Mouse (Mus musculus): ENCODE measurements around the gene Ndufb2.

Gene Ndufb2

DNA sequence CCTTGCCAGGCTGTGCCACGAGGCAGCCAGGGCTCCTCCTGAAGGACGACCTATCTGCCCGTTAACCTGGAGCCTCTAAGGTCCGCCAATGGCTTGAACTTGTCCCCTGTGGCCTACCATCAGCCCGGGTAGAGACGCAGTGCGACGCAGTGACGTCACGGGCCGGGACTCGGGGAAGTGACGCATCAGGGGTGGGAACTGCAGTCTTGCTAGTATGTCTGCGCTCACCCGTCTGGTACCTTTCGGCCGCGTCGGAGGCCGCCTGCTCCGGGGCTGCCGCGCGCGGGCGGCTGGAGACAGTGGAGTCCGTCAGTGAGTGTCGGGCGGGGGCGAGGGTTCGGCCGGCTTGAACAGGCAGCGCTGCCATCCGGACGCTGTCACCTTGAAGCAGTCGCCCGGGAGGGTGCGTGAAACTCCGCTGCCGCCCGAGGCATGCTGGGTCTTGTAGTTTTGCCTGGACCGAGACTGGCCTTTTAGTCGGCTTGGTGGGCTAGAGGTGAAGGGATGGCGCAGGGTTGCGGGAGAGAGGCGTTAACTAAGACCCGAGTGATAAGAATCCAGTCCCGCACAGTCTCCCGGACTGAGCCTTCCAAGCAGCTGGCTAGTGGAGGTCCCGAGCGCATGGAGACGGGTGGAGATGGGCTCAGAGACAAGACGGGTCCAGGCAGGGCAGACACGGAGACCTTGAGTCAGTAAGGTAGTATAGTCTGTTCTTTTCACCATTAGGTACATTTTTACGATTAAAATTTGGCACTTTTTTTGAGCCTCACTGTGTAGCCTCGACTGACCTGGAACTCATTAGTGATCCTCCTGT is at the start of gene Ndufb2:
Gene Ndufb2 (plus strand): TSS at position 174 of the 814 bp plus-strand sequence.
- DNase-seq = peak; percentile 96

DNA sequence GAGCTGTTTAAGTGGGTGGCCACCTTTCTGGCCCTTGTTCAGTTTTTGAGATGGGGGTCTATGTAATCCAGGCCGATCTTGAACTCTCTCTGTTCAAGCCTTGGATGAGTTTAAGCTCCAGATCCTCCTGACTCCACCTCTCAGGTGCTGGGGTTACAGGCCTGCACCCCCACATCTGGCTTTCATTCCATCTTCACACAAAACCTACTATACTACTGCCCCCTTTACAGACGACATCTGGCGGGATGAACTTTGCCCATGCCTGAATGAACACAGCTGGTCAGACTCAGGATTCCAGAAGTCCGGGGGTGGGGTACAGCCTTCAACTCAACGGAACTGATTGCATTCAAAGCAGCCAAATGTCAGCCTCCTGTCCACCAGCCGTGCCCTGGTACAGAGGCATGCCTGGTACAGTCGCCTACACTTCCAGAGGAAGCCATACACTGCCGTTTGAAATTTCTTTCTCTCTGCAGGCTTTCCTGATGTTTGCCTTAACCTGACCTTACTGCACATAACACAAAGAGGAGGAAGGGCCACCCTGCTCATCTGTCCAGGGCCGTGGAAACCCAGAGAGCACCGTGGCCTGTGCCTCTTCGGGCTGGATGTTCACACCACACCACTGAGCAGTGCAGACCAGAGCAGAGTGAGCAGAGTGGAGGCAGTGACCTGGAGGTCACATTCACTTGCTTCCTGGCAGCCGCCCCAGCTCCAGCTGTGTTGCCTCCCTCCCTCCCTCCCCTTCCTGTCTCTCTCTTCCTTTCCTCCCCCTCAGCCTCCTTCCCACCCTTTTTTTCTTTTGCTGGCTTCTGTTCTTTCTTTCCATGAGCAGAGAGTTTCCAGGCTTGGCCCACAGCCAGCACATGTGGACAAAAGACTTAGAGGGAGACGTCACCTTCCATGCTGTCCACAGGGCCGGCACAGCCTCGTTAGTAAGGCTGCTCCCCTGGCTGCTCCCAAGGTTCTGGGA is 49.5 kb upstream of the Ndufb2 start:
- peak; percentile 80 for DNase-seq

DNA sequence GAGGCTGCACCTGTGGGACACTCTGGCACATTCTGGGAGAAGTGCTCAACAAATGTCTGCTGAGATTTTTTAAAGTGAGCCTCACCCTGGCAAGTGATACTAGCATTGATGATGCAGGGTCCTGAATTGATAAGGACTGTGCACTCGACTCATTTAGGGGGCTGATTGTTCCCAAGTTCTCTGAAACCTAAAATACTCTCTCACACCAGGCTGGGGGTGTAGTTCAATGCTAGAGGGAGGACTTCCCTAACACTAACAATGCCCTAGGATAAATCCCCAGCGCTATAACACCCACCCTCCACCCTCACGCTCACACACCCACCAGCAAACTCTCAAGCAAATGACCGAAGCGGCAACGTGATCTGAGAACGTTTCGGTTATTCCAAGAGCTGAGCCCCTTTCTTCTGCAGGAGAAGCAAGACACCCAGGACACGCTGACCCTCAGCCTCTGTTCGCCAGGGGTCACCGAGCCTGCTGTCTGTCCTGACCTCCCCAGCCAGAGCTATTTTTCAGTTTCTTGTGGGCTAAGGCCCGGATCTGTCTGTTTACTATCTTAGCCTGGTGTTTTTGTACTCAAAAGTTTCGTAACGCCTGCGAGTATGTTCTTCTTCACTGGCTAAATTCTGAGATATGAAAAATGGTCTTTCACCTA is 48.5 kb upstream of the Ndufb2 start:
- peak; percentile 67 for DNase-seq

DNA sequence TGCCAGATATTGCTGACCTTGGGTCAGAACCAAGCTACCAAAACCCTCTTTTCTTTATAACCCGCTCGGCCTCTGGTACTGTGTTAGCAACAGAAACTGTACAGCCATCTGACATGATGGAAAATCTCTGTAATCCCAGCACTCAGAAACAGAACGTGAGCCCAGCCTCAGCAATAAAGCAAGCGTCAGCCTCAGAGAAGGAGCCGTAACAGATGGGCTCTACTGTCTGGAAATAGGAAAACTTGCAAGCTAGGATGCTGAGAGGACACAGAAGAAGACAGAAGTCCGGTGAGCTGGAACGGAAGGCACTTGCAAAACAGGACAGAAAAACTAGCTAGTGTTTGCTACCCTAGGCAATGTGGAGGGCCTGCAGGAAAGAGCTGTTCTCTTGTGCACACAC is 46.9 kb upstream of the Ndufb2 start:
- DNase-seq = no peak

DNA sequence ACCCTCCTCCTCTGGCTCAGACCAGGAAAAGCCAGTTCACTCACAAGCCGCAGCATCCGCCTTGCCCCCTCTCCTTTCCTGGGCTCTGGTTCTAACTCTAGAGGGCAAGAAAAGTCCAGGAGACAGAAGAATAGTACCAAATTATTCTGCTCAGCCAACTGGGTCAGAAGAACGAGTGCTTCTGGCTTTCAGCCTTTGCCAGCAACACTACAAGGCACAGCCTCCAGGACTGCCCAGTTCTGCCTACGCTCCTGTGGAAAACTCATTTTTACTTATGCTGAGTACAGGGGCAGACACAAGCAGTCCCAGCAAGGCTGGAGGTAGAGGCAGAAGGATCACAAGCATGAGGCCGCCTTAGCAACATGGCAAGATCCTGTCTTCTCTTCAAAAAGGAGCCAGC is 44.3 kb upstream of the Ndufb2 start:
- no peak for DNase-seq

DNA sequence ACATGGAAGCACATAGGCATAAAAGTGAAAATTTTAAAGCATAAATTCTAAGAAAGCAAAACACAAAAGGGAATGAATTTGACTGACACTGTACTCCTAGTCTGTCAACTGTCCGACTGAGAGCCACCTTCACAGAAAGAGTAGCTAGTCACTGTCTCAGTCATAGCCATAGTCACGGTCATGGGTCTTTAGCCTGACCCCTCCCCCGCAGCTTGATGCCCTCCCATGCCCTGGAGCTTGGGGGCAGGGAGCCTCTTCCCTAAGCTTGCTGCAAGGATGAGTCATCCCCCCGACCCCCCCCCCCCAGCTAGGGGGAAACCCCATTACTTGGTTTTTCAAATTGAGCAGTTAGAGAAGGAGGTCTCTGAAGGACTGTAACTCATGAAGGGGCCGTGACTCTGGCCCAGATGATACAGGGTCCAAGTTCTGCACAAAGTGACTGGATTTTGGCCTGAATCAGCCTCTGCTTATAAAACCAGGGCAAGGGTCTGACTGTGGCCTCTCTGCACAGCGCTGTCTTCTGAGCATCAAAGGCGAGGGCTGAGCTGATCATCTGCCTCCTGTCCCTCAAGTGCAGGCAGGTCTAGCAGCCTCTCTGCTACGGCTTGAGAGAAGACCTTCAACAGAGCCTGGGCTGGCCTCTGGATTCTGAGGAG is 40.3 kb upstream of the Ndufb2 start:
- no peak for DNase-seq

DNA sequence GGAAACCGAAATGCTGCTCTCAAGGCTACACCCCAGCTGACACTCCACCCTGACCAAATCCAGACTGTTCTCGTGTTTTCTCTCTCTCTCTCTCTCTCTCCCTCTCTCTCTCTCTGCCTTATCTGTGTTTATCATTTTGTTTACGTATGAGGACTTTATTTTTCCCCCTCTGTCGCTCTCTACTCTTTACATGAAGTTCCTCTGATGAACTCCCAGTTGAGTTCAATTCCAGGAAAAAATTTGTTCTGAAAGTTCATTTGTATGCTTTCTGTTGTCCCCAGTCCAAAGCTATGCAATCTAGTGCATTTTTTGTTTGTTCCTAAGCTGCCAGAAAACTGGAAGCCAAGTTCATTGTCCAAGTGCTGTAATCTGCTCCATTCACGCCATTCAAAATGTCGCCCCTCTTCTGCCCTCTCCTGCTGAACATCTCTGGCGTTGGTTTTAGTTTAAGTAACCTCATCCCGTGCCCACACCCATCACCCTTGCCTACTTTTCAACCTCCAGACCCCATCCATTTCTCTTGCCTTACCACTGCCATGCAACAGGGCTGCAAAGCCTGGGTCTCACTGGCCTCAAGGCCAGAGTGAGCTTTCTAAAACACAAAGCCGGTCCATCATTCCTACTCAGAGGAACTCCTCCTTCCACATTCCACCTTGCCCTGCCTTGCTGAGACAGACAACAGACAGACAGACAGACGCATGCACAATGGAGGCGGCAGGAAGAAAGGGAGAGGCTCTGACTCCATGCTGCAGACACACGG is 37.3 kb upstream of the Ndufb2 start:
- no peak for DNase-seq

DNA sequence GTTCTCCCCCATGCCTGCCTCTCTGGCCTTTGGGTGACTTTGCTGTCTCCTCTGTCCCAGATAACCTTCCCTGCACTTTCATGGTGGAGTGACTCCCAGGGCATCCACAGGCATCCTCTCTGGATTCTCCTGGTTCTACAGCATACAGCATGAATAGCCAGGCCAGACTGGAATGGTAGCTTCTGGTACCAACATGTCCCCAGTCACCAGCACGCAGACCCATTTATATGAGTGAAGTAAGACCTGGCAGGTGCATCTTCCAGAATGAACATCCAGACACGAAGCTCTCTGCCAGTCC is 36.8 kb upstream of the Ndufb2 start:
- DNase-seq = no peak

DNA sequence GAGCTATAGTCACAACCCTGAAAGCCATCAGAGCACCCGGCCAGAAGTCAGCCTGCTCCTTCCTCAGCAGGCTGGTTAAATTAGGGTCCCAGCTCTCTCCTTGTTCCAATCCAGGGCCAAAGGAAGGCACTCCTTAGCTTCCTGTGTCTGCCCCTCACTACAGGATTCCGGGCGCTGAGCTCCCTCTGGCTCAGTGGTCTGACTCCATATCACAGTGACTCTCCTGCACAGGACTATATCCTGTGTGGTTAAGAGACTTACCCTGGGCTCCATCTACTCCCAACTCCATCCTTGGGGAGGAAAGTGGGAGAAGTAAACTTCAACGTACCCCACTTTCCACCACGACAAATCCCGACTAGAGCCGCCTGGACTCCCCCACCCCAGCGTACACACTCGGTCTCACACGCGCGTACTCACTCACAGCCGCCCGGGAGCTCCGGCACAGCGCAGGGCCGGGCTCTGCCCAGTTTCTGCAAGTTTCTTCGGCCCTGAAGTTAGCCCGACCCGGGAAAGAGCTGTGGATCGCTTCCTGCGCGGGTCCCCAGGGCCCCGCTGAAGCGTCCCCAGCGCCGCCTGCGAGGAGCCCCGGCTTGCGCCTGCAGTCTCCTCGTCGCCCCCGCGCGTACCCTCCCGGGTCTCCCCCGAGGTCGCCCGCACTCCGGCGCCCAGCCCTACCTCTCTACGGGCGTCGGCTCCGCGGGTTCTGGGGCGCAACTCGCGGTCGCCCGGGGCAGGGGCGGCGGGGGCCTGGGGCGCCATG is 35.3 kb upstream of the Ndufb2 start:
- no peak for DNase-seq

DNA sequence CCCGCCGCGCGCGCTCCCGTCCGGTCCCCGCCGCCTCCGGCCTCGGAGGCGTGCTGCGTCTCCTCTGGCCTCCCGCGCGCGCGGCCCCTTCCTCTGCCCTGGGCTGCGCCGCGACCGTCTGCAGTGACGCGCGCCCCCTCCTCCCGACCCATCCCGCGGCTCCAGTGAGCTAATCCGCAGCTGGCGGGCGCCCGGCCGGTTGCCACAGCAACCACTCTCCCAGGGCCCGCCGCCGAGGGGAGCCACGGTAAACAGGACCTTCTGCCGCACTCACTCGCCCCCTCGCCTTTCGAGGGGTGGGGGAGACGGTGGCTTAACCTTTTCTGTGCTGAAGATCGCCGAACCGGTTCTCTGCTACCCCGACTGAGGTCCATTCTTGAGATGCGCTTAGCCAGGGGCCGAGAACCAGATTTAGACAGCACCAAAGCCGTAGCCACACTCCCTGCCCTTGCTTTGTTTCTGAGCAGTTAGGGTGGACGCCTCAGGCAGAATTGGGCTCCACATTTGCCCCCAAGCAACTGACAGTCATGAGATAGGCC is 34.6 kb upstream of the Ndufb2 start, which contains the start of gene Dennd2a:
Gene Dennd2a (minus strand): TSS at position 145 of the 539 bp plus-strand sequence.
- peak; percentile 69 for DNase-seq

DNA sequence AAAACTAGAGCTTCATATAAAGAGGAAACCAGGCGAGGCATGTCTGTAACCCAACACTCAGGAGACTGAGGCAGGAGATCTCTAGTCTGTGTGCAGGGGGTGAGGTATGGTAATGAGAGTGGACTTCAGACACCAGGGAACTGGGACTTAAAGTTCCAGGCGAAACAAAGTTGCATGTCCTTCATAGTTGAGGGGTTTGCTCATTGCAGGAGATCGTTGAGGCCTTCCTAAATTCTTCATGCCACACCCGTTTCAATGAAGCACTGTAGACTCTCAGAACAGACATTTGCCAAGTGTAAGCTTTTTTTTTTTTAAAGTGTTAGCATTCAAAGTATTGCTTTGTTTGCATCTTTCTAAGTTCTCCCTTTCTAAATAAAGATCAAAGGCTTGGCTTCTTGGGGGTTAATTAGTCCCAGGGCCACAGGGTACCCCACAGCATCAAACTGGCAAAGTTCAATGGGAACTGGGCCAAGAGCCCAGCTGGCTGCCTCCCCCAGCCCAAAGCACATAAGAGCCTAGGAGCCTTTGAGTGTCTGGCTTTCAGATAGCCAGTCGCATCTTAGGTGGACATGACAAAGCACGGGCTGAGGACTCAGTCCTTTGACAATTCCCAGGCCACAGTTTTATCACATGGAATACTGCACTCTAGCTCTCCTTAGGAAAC is 33.0 kb upstream of the Ndufb2 start:
- DNase-seq = no peak

DNA sequence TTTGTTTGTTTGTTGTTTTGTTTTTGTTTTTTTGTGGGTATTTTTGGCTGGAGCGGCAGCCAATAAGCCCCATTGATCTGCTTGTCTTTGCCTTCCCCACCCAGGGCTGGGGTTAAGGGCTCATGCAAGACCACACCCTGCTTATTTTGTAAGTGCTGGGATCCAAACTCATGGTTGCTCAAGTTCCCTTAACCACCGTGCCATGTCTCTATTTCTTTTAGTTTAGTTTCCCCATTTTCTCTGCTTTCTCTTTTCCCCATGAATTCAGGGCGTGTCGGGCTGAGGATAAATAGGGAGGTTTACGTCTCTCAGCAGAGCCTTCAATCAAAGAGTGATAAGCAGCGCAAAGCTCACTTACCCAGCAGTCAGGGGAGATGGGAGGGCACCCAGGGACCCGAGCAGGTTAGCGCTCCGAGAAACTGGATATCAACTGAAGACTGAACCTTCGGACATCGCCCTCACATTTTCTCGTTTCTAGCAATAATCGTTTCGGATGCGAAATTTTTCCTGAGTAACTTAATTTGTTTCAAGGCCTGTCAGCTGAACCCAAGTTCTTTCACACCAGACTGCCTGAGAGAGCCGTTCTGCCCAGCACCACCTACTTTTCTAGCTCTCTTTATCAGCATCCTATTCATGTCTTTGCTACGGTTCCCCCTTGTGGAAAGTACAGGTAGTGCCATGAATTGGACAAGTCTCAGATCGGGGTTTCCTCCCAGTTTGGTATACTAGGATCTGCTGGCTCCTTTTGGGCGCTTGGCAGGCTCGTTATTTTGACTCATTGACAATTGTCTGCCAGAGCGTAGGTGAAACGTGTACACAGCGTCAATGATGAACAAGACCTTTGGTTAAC is 30.0 kb upstream of the Ndufb2 start:
- peak; percentile 96 for DNase-seq

DNA sequence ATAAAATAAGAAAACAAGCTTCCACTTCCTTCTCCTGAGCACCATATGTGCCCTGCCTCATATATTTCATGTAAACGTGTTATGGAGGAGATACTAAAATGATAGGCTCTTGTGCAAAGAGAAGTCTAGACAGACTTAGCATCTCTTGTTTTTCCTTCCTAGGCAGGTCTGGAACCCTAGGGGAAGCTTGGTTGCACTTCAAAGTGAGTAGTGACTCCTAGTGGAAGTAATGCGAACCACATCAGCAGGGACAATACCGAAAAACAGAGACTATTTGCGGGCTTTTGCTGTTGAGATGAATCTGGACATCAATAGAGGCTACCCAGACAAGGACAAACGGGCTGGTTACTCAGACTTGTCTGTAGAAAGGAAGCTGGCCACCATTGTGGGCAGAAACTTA is 24.8 kb upstream of the Ndufb2 start:
- DNase-seq = peak; percentile 63

DNA sequence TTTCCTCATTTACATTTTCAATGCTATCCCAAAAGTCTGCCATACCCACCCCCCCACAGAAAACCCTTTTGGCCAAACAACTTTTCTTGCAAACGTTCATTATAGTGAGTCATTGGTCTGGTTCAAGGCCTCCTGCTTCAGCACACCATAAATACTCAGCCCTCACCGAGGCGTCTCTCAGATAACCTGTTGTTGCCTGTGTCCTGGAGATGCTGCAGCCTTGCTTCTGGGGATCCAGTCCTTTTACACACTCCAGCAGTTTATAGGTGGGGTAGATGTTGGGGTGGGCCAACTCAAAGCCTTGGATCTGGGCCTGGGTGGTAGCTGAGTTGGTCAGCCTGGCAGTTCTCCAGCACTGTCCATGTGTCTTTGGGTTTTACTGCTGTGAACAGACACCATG is 21.9 kb upstream of the Ndufb2 start:
- DNase-seq = no peak

DNA sequence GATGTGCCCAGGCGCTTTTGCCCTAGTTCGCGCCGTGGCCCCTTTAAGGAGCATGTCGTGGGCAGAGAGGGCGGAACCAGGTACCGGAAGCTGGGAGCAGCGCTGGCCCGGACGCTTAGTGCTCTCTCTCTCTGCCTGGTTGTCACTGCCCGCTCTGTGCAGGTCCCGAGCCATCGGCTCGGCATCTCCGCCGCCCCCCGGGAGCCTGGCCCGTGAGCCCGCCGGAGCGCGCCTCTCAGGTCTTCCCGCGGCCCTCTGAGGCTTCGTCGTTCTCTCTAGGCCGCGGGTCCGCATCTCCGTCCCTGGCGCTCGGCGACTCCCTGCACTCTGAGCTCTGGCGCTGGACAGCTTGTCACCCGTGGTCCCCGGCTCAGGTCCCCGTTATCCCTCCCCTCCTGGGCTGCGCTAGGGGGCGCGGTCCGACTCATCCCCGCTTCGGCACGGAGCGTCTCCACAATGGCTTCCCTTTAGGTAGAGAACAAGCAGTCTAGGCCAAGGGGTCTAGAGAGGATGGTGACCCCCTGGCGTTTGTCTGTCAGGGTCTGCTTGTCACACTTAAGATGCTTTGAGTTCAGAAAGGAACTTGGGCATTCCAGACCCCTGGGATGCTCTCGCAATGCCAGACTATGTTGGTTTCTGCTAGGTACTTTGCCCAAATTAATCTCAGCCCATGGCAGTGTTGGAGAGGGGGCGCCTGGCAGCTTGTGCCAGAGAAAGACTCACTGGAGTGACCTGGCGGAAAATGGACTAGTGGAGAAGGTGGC is 18.4 kb upstream of the Ndufb2 start, which contains the start of gene Adck2:
Gene Adck2 (plus strand): TSS at position 83 of the 764 bp plus-strand sequence.
- peak; percentile 88 for DNase-seq

DNA sequence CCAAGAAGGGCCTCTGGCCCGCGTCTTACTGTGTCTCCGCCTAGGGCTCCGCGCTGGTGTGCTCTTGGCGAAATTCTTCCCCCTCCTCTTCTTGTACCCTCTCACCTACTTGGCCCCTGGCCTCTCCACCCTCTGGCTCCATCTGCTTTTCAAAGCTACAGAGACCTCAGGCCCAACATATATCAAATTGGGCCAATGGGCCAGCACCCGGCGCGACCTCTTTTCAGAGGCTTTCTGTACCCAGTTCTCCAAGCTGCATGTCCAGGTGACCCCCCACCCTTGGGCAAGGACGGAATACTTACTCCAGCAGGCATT is 17.9 kb upstream of the Ndufb2 start:
- DNase-seq = no peak

DNA sequence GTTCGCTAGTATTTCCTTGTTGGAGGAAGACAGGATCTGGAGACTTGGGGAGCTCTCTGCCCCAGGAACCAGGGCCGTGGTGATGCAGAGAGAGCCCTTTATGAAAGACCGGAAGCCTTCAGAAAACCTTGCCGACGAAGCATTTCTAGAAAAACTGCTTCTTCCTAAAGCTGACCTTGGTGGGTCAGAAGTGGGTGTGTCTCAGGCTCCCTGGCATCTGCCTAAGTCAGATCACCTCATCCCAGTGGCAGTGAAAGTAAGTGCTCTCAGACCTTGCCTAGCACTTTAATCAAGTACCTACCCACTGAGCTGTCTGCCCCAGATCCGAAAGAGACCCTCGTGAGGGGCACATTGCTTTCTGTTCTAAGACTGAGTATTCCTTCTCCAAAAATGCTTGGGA is 17.4 kb upstream of the Ndufb2 start:
- no peak for DNase-seq

DNA sequence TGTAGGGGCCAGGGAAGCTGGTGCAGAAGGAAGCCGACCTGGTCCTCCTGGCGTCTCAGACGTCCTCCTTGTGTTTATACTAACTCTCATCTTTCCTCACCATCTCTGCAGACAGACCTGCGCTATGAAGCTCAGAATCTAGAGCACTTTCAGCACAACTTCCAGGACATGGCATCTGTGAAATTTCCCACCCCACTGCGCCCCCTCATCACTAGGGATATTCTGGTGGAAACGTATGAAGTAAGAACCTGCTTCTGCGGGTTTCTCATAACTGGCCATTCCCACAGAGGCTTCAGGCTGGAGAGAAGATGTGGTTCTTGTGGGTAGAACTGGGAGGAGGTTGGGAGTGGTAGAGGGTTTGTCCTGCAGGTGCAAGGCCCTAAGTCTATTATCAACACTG is 12.8 kb upstream of the Ndufb2 start:
- no peak for DNase-seq

DNA sequence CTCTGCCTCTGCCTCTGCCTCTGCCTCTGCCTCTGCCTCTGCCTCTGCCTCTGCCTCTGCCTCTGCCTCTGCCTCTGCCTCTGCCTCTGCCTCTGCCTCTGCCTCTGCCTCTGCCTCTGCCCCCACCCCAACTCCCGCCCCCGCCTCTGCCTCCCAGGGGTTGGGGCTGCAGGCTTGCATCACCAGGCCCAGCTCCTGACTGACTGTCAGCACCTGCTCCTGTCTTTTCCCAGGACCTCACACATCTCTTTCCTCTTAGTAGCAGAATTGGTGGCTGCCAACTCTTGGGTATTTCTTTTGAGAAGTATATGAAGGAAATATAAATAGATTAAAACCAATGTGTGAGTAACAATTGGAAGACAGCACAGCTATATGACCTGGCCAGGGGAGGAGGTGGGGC is 11.8 kb upstream of the Ndufb2 start:
- no peak for DNase-seq
